Mouse (Mus musculus) embryonic facial prominence, embryonic 11.5 days (tissue): ENCODE results near the gene Grwd1. TPM values are rescaled to one million over a fixed set of nuclear protein-coding genes. Genes with fewer than 3 reads are reported as not detected.
A peak's percentile ranks its signal among the peaks of the same experiment; 100 is the strongest.

Experiments used
- ATAC-seq: fragments of 200-750 bp; cut with Nextera tagmentation; replicated peaks from 2 replicates; pipeline ENCODE4 v1.8.0; 2017; ENCODE audit warnings: low read depth; ENCODE audit not compliant: insufficient number of reproducible peaks, low FRiP score, low TSS enrichment
- DNase-seq: peaks from one replicate; pipeline ENCODE4 v3.0.0-alpha.2; 2015; ENCODE audit warnings: low spot score
- H3K27ac ChIP-seq: fragments of 300-500 bp; sonication (generic); replicated peaks from 2 replicates; pipeline ENCODE4 v1.5.1; 2014; ENCODE audit warnings: mild to moderate bottlenecking, low read depth, low read length, control low read depth
- H3K27me3 ChIP-seq: fragments of 300-500 bp; sonication (generic); 2 replicates; pipeline ENCODE4 v1.6.1; 2014; ENCODE audit warnings: mild to moderate bottlenecking, low read length, moderate library complexity, mixed read lengths; ENCODE audit not compliant: control insufficient read depth, insufficient read depth
- H3K36me3 ChIP-seq: fragments of 300-500 bp; sonication (generic); replicated peaks from 2 replicates; pipeline ENCODE4 v1.6.1; 2014; ENCODE audit warnings: low read depth, mild to moderate bottlenecking, low read length, moderate library complexity, mixed read lengths; ENCODE audit not compliant: control insufficient read depth, insufficient read depth
- H3K4me1 ChIP-seq: fragments of 300-500 bp; sonication (generic); 2 replicates; pipeline ENCODE4 v1.6.1; 2014; ENCODE audit warnings: low read length, mixed read lengths; ENCODE audit not compliant: control insufficient read depth, insufficient read depth
- H3K4me2 ChIP-seq: fragments of 300-500 bp; sonication (generic); 2 replicates; pipeline ENCODE4 v1.6.1; 2014; ENCODE audit warnings: low read depth, mild to moderate bottlenecking, control low read depth, low read length, moderate library complexity
- H3K4me3 ChIP-seq: fragments of 300-500 bp; sonication (generic); 2 replicates; pipeline ENCODE4 v1.5.1; 2014; ENCODE audit warnings: low read depth, low read length, control low read depth
- H3K9ac ChIP-seq: fragments of 300-500 bp; sonication (generic); replicated peaks from 2 replicates; pipeline ENCODE4 v1.6.1; 2014; ENCODE audit warnings: mild to moderate bottlenecking, control low read depth, low read length
- H3K9me3 ChIP-seq: fragments of 300-500 bp; sonication (generic); replicated peaks from 2 replicates; pipeline ENCODE4 v1.6.1; 2016; ENCODE audit warnings: mild to moderate bottlenecking, low read length, inconsistent platforms, mixed read lengths; ENCODE audit not compliant: control insufficient read depth
- WGBS: fragments of 180-500 bp; shearing (Covaris S2); extraction: QIAGEN DNeasy Blood & Tissue Kit; methylation state at CpG from one replicate; pipeline ENCODE4 v1.1.7; 2014; 5-methylcytosine and 5-hydroxymethylcytosine counted together
- polyA plus RNA-seq: library from polyadenylated mRNA; unstranded; fragments of >200 nt; fragmentation: Nextera tagmentation; extraction: Ambion mirVana; gene quantifications from 2 replicates; pipeline ENCODE4 v1.2.1, GENCODE M21; 2014

The Grwd1 gene
- polyA plus RNA-seq, 1 experiment from 2014 or later: 78.6 TPM

DNA sequence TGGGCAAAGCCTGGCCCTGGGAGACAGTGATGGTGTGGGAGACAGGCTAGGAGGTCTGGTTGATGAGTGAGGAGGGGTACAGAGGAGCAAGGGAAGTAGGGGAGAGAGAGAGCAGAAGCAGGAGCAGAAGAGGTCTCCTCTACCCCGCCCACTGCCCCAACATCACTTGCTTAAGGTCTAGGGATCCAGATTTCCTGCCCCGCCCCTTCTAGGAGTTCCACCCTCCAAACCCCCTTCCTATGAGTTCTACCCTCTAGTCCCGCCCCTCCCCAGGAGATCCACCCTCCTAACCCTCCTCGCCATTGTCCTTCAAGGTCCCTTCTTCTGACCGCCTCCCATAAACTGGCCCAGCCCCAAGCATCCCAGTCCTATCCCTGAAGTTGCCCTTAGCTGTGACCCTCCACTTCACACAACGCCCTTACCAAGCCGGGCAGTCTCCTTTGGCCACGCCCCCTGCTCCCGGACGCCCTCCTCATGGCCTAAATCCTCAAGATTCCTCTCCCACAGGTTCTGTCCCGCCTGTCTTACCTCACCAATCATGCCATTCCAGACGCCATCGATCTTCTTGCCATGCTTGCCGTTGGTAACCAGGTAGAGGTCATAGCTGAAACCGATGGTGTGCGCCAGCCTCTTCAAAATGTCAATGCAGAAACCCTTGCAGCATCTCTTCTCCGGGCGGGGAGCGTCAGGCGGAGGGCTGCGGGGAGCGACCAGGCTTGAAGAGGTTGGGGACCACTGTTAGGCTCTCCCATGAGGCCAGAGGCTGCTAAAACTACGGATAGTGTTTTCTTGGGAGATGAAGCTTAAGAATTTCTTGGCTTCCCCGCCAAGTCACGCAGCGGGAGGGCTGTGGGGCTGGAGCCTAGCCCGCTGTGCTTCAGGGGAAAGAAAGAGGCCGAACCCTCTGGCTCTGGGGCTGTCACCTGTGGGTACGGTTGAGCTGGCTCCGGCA lies 26.5 kb upstream of the Grwd1 start:
- peak overlapping the region; percentile 61 for H3K4me2 ChIP-seq
- H3K4me3 ChIP-seq: peak overlapping the region; percentile 32
- ATAC-seq (no peak), DNase-seq (peak; percentile 45)
- no peaks in the 10 kb centered on the region for H3K36me3 ChIP-seq
- H3K9me3 ChIP-seq: no peaks in the 10 kb centered on the region
- H3K27ac ChIP-seq: no peak overlapping the region
- H3K9ac ChIP-seq: peak overlapping the region; percentile 39
- no peaks in the 10 kb centered on the region for H3K4me1 ChIP-seq
- peaks cover 11% of the 10 kb centered on the region for H3K27me3 ChIP-seq
- WGBS: 3% methylated on average over 30 of the region's 30 CpGs

DNA sequence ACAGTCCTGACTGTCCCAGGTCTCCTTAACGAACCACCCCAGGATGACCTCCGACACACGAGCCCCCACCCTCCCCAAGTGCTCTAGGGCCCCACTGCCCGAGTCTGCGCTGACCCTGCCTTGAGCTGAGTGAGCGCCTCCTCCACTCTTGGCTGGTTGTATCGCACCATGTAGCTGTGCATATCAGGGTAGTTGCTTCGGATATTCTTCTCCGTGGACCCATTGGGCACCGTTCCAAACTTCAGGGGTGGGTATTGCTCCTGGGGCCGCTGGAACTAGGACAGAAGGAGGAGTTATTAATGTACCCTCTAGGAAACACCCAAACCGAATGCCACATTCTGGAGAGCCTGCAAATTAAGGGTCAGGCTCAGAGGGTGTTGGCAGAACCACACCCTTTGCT lies 22.3 kb upstream of the Grwd1 start:
- Histone ChIP-seq H3K4me2 (no peak overlapping the region), H3K9ac (no peak overlapping the region), H3K27ac (no peak overlapping the region), H3K4me1 (no peaks in the 10 kb centered on the region), H3K4me3 (no peak overlapping the region), H3K9me3 (no peaks in the 10 kb centered on the region), H3K27me3 (peaks cover 11% of the 10 kb centered on the region), H3K36me3 (no peaks in the 10 kb centered on the region)
- DNase-seq (no peak), ATAC-seq (no peak)
- WGBS: 79% methylated on average over 12 of the region's 12 CpGs

DNA sequence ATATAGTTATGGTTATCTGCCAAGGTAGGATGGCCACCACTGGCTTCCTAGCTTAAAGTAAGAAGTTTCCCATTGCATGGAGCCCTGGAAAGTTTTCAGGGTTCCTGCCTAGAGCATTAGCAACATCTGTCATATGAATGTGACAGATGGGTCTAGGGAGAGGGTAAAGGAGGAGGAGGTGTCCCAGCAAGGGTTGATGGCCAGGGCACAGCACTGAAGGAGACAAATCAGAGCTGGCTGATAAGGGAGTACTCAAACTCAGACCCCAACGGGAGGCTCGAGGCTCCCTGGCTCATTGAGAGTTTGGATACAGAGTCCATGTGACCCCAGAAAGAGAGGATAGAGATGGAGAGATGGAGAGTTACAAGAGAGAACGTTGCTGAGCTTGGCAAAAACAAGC lies 19.9 kb upstream of the Grwd1 start:
- ATAC-seq (no peak), DNase-seq (no peak)
- WGBS: 74% methylated on average over 3 of the region's 3 CpGs
- H3K9me3 ChIP-seq: no peaks in the 10 kb centered on the region
- no peaks in the 10 kb centered on the region for H3K4me1 ChIP-seq
- no peak overlapping the region for H3K4me3 ChIP-seq
- H3K27ac ChIP-seq: no peak overlapping the region
- H3K4me2 ChIP-seq: no peak overlapping the region
- H3K27me3 ChIP-seq: no peaks in the 10 kb centered on the region
- no peak overlapping the region for H3K9ac ChIP-seq
- H3K36me3 ChIP-seq: no peaks in the 10 kb centered on the region

- Histone ChIP-seq H3K36me3 (no peaks in the 10 kb centered on the region), H3K4me3 (no peak overlapping the region), H3K9me3 (no peaks in the 10 kb centered on the region), H3K4me2 (no peak overlapping the region), H3K27me3 (no peaks in the 10 kb centered on the region), H3K4me1 (no peaks in the 10 kb centered on the region), H3K9ac (0 out of 2 replicates have a peak overlapping the region, but pooled peaks have one; percentile 18), H3K27ac (no peak overlapping the region)
- no peak for ATAC-seq
- no peak for DNase-seq
- 9% methylated on average over 6 of the region's 6 CpGs for WGBS
Measured at GRCm38 (mm10) chr7:45848447-45849027, 17.8 kb upstream of the Grwd1 start.

GRCm38 (mm10) chr7:45842950-45843744 lies 12.4 kb upstream of the Grwd1 start:
- Histone ChIP-seq H3K4me3 (no peak overlapping the region), H3K4me2 (no peak overlapping the region), H3K9ac (no peak overlapping the region), H3K27me3 (no peaks in the 10 kb centered on the region), H3K27ac (no peak overlapping the region), H3K4me1 (no peaks in the 10 kb centered on the region), H3K36me3 (no peaks in the 10 kb centered on the region), H3K9me3 (no peaks in the 10 kb centered on the region)
- DNase-seq (no peak), ATAC-seq (no peak)
- WGBS: 87% methylated on average over 10 of the region's 10 CpGs

DNA sequence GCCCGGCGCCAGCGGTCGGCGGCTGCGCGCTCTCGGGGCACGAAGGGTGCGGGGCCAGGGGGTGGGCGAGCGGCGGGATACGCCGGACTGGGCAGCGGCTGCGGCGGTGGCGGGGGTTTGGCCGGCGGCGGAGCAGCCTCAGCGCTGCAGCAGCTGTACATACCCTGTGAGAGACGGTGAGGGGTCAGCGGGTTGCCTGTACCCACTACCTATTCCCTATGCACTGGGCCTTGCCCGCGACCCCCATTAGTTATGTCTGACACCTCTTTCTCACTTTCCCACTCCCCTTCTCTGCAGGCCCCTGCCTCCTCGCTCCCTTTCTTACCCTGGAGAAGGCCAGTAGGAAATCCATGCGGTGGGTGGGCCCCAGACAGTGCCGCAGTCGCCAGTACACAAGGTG lies 3.2 kb upstream of the Grwd1 start:
- no peak overlapping the region; the same call in 1 of the 2 replicates for H3K9ac ChIP-seq
- no peak overlapping the region for H3K27ac ChIP-seq
- peak overlapping the region; percentile 50 for H3K4me2 ChIP-seq
- peak overlapping the region; percentile 33 for H3K4me3 ChIP-seq
- no peaks in the 10 kb centered on the region for H3K36me3 ChIP-seq
- H3K27me3 ChIP-seq: peaks cover 41% of the 10 kb centered on the region
- DNase-seq (no peak), ATAC-seq (0 out of 2 replicates have a peak, but pooled peaks have one; percentile 6)
- 2% methylated on average over 22 of the region's 31 CpGs for WGBS
- H3K4me1 ChIP-seq: peaks cover 5% of the 10 kb centered on the region; the same call in 1 of the 2 replicates
- H3K9me3 ChIP-seq: no peaks in the 10 kb centered on the region

DNA sequence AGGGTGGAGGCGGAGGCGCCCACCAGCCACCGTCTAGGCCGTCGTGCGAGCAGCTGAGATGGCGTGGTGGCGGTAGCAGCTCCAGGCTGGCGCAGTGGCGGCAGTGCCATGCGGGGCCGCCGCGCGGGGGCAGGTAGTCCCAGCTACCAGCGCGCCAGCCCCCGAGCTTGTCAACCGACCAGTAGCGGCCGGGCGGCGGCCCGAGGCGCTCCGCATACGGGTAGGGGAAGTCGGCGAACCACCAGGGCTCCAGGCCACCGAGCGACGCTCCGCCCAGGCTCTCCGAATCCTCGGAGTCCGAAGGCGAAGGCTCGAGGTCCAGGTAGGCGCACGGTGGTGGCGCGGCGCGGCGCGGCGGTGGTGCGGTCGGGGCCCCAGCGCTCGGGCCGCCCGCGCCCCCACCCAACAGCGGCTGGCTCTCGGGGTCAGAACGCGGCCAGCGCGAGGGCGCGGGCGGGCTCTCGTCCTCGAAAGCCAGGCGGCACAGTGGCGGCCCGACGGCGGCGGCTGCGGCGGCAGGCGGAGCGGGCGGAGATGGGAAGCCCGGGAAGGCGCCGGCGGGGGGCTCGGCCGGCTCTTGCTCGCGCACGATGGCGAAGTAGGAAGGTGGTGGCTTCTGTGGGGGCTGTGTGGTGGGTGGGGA lies 2.5 kb upstream of the Grwd1 start:
- Histone ChIP-seq H3K27ac (no peak overlapping the region), H3K4me1 (peaks cover 5% of the 10 kb centered on the region; the same call in 1 of the 2 replicates), H3K4me2 (peak overlapping the region; percentile 50), H3K4me3 (peak overlapping the region; percentile 33), H3K36me3 (no peaks in the 10 kb centered on the region), H3K9me3 (no peaks in the 10 kb centered on the region), H3K9ac (peak overlapping the region; percentile 18; the same call in 1 of the 2 replicates), H3K27me3 (peaks cover 41% of the 10 kb centered on the region)
- DNase-seq: peak; percentile 27
- no peak for ATAC-seq
- 2% methylated on average over 49 of the region's 86 CpGs for WGBS
